Mouse (Mus musculus) intestine, embryonic 15.5 days (tissue): ENCODE data around the gene Echdc3. TPM values are rescaled to one million over a fixed set of nuclear protein-coding genes. Genes with fewer than 3 reads are reported as not detected.
A peak's percentile ranks its signal among the peaks of the same experiment; 100 is the strongest.

Source experiments
- ATAC-seq: fragments of 200-750 bp; cut with Nextera tagmentation; 2 replicates; pipeline ENCODE4 v1.8.0; 2017; ENCODE audit warnings: moderate TSS enrichment, moderate library complexity
- H3K27ac ChIP-seq: fragments of 300-500 bp; sonication (generic); 2 replicates; pipeline ENCODE4 v1.5.1; 2015; ENCODE audit warnings: mild to moderate bottlenecking, inconsistent platforms
- H3K27me3 ChIP-seq: fragments of 300-500 bp; sonication (generic); replicated peaks from 2 replicates; pipeline ENCODE4 v1.6.1; 2015; ENCODE audit warnings: inconsistent platforms
- H3K36me3 ChIP-seq: fragments of 300-500 bp; sonication (generic); 2 replicates; pipeline ENCODE4 v1.6.1; 2015; ENCODE audit warnings: inconsistent platforms
- H3K4me1 ChIP-seq: fragments of 300-500 bp; sonication (generic); replicated peaks from 2 replicates; pipeline ENCODE4 v1.6.1; 2015; ENCODE audit warnings: inconsistent platforms
- H3K4me2 ChIP-seq: fragments of 300-500 bp; sonication (generic); replicated peaks from 2 replicates; pipeline ENCODE4 v1.6.1; 2015; ENCODE audit warnings: mild to moderate bottlenecking, inconsistent platforms
- H3K4me3 ChIP-seq: fragments of 300-500 bp; sonication (generic); replicated peaks from 2 replicates; pipeline ENCODE4 v1.5.1; 2015; ENCODE audit warnings: inconsistent platforms
- H3K9ac ChIP-seq: fragments of 300-500 bp; sonication (generic); 2 replicates; pipeline ENCODE4 v1.6.1; 2015; ENCODE audit warnings: inconsistent platforms
- H3K9me3 ChIP-seq: fragments of 300-500 bp; sonication (generic); 2 replicates; pipeline ENCODE4 v1.6.1; 2016; ENCODE audit warnings: inconsistent platforms
- WGBS: fragments of 180-500 bp; shearing (Covaris S2); methylation state at CpG from one replicate; pipeline ENCODE4 v1.1.7; 2015; 5-methylcytosine and 5-hydroxymethylcytosine counted together
- polyA plus RNA-seq: library from polyadenylated mRNA; unstranded; fragments of >200 nt; fragmentation: Nextera tagmentation; extraction: Ambion mirVana; gene quantifications from 2 replicates; pipeline ENCODE4 v1.2.1, GENCODE M21; 2015

Gene Echdc3
- polyA plus RNA-seq: 12.0 and 13.6 TPM in 2 replicates

DNA sequence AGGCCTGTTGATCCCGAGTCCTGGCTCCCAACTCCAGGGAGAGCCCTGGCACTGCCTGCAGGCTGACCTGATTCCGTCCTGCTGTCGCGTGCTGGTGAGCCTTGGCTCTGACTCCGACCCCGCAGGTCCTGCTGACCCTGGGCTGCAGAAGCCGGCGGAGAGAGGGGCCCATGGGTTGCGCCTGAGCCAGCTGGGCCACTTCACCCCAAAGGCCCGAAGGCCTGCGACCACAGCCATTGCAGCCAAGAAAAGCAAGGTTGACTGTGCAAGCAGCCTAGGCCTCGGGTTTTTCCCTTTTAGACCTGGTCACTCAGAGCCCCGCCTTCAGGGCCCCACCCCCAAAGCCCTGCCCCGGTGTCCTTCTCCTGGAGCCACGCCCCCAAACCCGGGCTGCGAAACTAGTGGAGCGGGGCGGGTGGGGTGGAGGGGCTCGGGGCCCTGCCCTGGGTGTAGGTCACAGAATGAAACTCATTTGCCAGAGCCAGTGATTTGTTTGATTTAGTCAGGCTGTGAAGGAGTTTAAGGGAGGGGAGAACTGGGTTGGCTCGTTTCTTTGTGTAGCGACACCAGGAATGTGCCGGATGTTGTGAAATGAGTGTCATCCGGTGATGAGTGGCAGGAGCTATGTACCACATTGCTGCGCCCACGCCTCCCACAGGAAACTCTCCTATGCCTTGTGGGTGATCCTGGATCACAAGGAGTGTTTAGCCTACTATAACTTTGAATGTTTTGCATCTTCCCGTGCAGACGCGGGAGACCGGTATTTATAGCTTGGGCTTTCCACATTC, at the start of gene Echdc3:
Echdc3 (minus strand) TSS at position 310 of the 788 bp plus-strand sequence.
- Histone ChIP-seq H3K27me3 (no peaks in the 10 kb centered on the region), H3K27ac (peak within 1 kb of the TSS; percentile 92), H3K36me3 (no peaks in the 10 kb centered on the region), H3K4me2 (peak within 1 kb of the TSS; percentile 87), H3K9ac (peak within 1 kb of the TSS; percentile 59), H3K4me1 (peaks cover 6% of the 10 kb centered on the region; the same call in 1 of the 2 replicates), H3K9me3 (no peaks in the 10 kb centered on the region), H3K4me3 (peak within 1 kb of the TSS; percentile 42)
- WGBS: 2% methylated on average over 30 of the region's 30 CpGs
- peak; percentile 98 for ATAC-seq

DNA sequence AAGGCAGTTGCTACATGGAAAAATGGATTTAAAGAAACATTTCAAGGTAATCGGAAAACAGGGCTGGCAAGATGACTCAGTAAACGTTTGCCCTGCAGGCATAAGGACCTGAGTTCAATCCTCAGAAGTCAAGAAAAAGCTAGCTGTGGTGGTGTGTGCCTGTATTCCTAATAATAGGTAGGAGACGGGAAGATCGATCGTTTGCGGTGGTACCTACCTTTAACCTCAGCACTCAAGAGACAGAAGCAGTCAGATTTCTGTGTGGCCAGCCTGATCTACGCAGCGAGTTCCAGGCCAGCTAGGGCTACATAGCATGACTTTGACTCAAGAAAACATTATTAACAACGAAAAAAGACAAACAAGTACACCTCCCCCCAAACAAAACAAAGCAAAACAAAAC, 48.9 kb upstream of the Echdc3 start:
- Histone ChIP-seq H3K4me1 (no peaks in the 10 kb centered on the region), H3K4me3 (no peak overlapping the region), H3K27me3 (no peaks in the 10 kb centered on the region), H3K36me3 (no peaks in the 10 kb centered on the region), H3K4me2 (no peak overlapping the region), H3K9me3 (no peaks in the 10 kb centered on the region), H3K9ac (no peak overlapping the region), H3K27ac (no peak overlapping the region)
- 82% methylated on average over 9 of the region's 9 CpGs for WGBS
- ATAC-seq: no peak

- H3K27me3 ChIP-seq: no peaks in the 10 kb centered on the region
- H3K4me2 ChIP-seq: no peak overlapping the region
- no peaks in the 10 kb centered on the region; the same call in 1 of the 2 replicates for H3K4me1 ChIP-seq
- ATAC-seq: no peak
- no peaks in the 10 kb centered on the region for H3K36me3 ChIP-seq
- no peaks in the 10 kb centered on the region for H3K9me3 ChIP-seq
- H3K27ac ChIP-seq: no peak overlapping the region
- H3K4me3 ChIP-seq: no peak overlapping the region
- 64% methylated on average over 8 of the region's 8 CpGs for WGBS
- no peak overlapping the region for H3K9ac ChIP-seq
Observed at GRCm38 (mm10) chr2:6261201-6261672, 48.4 kb upstream of the Echdc3 start.

- no peak overlapping the region for H3K4me2 ChIP-seq
- no peak overlapping the region for H3K9ac ChIP-seq
- no peaks in the 10 kb centered on the region for H3K9me3 ChIP-seq
- WGBS: 91% methylated on average over 4 of the region's 4 CpGs
- H3K27me3 ChIP-seq: no peaks in the 10 kb centered on the region
- H3K4me3 ChIP-seq: no peak overlapping the region
- no peak overlapping the region for H3K27ac ChIP-seq
- ATAC-seq: no peak
- no peaks in the 10 kb centered on the region for H3K36me3 ChIP-seq
- no peaks in the 10 kb centered on the region; the same call in 1 of the 2 replicates for H3K4me1 ChIP-seq
Observed at GRCm38 (mm10) chr2:6260661-6261060, 47.8 kb upstream of the Echdc3 start.

- 88% methylated on average over 3 of the region's 3 CpGs for WGBS
- ATAC-seq: no peak
Observed at GRCm38 (mm10) chr2:6259182-6259581, 46.3 kb upstream of the Echdc3 start.

GRCm38 (mm10) chr2:6258026-6258425, 45.2 kb upstream of the Echdc3 start:
- Histone ChIP-seq H3K36me3 (no peaks in the 10 kb centered on the region), H3K27me3 (no peaks in the 10 kb centered on the region), H3K4me3 (no peak overlapping the region), H3K9me3 (no peaks in the 10 kb centered on the region), H3K4me2 (no peak overlapping the region), H3K9ac (no peak overlapping the region), H3K27ac (no peak overlapping the region), H3K4me1 (no peaks in the 10 kb centered on the region; the same call in 1 of the 2 replicates)
- ATAC-seq: no peak
- WGBS: 90% methylated on average over 4 of the region's 4 CpGs

More at GRCm38 (mm10) chr2:6259182-6259581, 46.3 kb upstream of the Echdc3 start:
- Histone ChIP-seq H3K4me2 (no peak overlapping the region), H3K27ac (no peak overlapping the region), H3K4me1 (no peaks in the 10 kb centered on the region; the same call in 1 of the 2 replicates), H3K9me3 (no peaks in the 10 kb centered on the region), H3K4me3 (no peak overlapping the region), H3K36me3 (no peaks in the 10 kb centered on the region), H3K27me3 (no peaks in the 10 kb centered on the region), H3K9ac (no peak overlapping the region)

GRCm38 (mm10) chr2:6257146-6257545, 44.3 kb upstream of the Echdc3 start:
- no peak overlapping the region for H3K4me3 ChIP-seq
- H3K9ac ChIP-seq: no peak overlapping the region
- H3K4me1 ChIP-seq: no peaks in the 10 kb centered on the region; the same call in 1 of the 2 replicates
- WGBS: 59% methylated on average over 2 of the region's 2 CpGs
- H3K27me3 ChIP-seq: no peaks in the 10 kb centered on the region
- no peaks in the 10 kb centered on the region for H3K9me3 ChIP-seq
- no peak overlapping the region for H3K27ac ChIP-seq
- H3K4me2 ChIP-seq: no peak overlapping the region
- ATAC-seq: no peak
- H3K36me3 ChIP-seq: no peaks in the 10 kb centered on the region

DNA sequence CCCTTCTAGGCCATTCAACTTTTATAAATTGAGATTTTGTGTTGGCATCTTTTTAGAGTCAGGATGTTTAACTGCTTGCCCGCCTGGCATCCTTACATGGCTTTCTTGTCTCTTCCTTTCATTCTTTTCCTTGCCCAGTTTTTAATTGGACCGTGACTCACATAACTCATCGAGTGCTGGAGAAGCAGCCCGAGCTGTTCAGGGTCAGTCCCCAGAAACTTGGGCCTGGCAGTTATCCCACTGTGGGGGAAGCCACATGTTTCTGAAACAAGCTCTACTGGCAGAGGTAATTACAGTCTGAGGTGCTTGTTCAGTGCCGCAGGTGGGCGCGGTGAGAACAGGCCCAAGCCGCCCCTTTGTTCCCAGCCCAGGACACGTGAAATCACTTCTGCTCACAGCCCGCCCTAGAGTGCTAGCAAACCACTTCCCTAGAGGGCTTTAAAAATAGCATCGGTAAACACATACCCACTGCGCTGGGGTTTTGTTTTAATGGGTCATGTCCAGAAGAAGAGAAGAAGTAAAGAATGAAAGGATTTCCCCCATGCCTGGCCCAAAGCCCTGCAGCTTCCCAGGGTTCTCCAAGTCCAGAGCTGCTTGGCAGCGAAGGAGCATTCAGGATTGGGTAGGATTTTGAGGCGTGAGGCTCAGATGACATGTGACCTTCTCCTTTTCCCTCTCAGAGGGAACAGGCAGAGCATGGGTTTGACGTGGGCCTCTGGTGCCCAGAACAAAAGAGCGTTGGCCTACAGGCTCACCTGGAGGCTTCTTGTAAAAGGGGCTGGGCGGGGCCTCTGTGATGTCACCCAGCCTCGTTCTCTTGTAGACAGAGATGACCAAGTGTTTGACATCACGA, 43.4 kb upstream of the Echdc3 start:
- no peaks in the 10 kb centered on the region for H3K9me3 ChIP-seq
- 62% methylated on average over 19 of the region's 19 CpGs for WGBS
- H3K27ac ChIP-seq: 0 out of 2 replicates have a peak overlapping the region, but pooled peaks have one; percentile 19

DNA sequence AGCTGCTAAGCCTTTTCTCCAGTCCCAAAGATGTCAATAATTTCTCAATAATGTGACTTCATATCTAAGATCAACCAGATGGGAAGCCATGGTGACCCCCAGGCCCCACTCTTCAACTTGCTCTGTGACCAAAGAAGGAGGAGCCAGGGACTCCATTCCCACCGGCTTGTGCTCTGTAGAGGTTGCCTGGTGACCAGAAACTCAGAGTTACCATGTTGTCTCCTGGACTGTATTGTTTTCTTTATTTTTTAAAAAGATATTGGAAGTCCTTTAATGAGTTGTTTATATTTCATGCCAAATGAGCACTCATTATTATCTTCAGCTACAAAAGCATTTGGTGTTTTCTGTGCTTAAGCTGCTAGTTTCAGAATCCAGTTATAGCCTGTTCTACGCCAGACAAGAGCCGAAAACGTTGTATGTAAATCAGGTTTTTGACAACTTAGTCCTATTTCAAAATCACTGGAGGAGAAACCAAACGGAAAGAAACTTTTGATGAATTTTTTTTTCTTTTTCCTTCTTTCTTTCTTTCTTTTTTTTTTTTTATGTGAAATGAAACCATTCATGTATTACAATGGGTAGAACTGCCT, 42.7 kb upstream of the Echdc3 start:
- no peak overlapping the region for H3K27ac ChIP-seq
- no peak overlapping the region for H3K9ac ChIP-seq
- no peak overlapping the region for H3K4me2 ChIP-seq
- no peaks in the 10 kb centered on the region for H3K36me3 ChIP-seq
- no peaks in the 10 kb centered on the region for H3K27me3 ChIP-seq
- 90% methylated on average over 5 of the region's 5 CpGs for WGBS
- H3K4me1 ChIP-seq: no peaks in the 10 kb centered on the region; the same call in 1 of the 2 replicates
- ATAC-seq: no peak
- H3K9me3 ChIP-seq: no peaks in the 10 kb centered on the region
- no peak overlapping the region for H3K4me3 ChIP-seq

More for the DNA sequence above, 43.4 kb upstream of the Echdc3 start:
- H3K4me2 ChIP-seq: no peak overlapping the region
- H3K4me1 ChIP-seq: no peaks in the 10 kb centered on the region; the same call in 1 of the 2 replicates
- peak; percentile 62; the same call in 1 of the 2 replicates for ATAC-seq
- H3K4me3 ChIP-seq: no peak overlapping the region
- H3K9ac ChIP-seq: no peak overlapping the region
- H3K27me3 ChIP-seq: no peaks in the 10 kb centered on the region
- H3K36me3 ChIP-seq: no peaks in the 10 kb centered on the region

GRCm38 (mm10) chr2:6252491-6252890, 39.7 kb upstream of the Echdc3 start:
- Histone ChIP-seq H3K9me3 (no peaks in the 10 kb centered on the region), H3K4me2 (no peak overlapping the region), H3K27me3 (no peaks in the 10 kb centered on the region), H3K9ac (no peak overlapping the region), H3K4me3 (no peak overlapping the region), H3K4me1 (no peaks in the 10 kb centered on the region; the same call in 1 of the 2 replicates), H3K27ac (no peak overlapping the region), H3K36me3 (no peaks in the 10 kb centered on the region)
- ATAC-seq: no peak
- WGBS: 92% methylated on average over 3 of the region's 3 CpGs

DNA sequence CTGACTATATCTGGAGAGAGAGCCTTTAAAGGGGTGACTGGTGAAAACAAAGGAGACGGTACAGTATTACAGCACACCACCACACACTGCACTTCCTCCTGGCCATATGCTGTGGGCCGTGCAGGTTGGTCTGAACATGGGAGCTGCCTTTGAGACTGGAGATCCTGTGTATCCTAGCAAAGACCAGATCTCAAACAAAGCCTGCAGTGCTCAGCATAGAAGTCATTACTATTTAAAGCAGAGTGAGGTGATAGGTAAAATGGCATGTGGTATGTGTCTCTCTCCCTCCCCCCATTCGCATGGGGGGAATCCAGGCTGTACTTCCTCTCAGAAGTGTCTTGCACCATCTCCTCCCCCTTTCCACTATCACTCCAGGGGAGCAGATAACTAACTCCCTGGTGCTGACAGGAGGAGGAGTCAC, 38.3 kb upstream of the Echdc3 start:
- 63% methylated on average over 3 of the region's 3 CpGs for WGBS
- Histone ChIP-seq H3K4me1 (no peaks in the 10 kb centered on the region), H3K36me3 (no peaks in the 10 kb centered on the region), H3K4me3 (no peak overlapping the region), H3K27ac (no peak overlapping the region), H3K9me3 (no peaks in the 10 kb centered on the region), H3K27me3 (no peaks in the 10 kb centered on the region), H3K9ac (no peak overlapping the region), H3K4me2 (no peak overlapping the region)
- ATAC-seq: no peak

DNA sequence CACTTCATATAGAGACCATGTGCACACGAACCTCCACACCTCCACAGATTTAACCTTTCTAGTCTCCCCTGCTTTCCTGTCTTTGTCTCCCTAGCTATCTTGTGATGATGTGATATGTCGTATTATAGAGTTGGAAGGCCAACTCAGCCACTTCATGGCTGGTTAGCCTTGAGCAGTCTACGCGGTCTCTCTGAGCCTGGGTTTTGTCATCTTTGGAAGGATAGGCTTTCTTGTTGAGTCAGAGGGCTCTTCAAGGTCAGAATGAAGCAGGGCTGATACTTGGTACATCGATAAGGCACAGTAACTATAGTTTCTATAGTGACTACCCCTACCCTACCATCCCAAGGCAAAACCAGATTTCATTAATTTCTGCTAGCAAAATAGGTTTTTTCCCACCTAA, 28.6 kb upstream of the Echdc3 start:
- H3K27ac ChIP-seq: no peak overlapping the region
- H3K9ac ChIP-seq: no peak overlapping the region
- no peaks in the 10 kb centered on the region for H3K36me3 ChIP-seq
- H3K4me2 ChIP-seq: no peak overlapping the region
- ATAC-seq: no peak
- no peaks in the 10 kb centered on the region for H3K27me3 ChIP-seq
- no peak overlapping the region for H3K4me3 ChIP-seq
- 92% methylated on average over 5 of the region's 5 CpGs for WGBS
- no peaks in the 10 kb centered on the region for H3K9me3 ChIP-seq
- H3K4me1 ChIP-seq: no peaks in the 10 kb centered on the region
